Mouse (Mus musculus) WW6 (cell line): ENCODE data around the gene Srp68.

Experiments
- DNase-seq: peaks from one replicate; pipeline ENCODE4 v3.0.0-alpha.2; 2013; ENCODE audit warnings: low read depth, low spot score

Gene Srp68

DNA sequence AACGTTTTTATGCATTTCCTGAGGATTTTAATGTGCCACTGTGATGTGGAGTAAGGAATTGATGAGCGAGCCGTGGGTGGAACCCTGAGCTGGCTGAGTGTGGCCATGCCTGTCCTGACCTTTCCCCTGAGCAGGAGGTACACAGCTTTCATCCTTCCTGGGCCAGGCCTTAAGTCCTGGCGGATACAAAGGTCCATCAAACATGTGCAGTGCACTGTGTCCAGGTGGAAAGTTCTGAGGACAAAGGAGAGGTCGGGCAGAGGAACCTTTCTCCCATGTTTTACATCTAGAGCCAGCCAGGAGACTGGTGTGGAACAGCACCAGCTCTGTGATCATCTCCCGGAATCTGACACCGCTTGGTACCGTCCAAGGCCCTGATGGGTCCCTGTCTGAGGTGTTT lies 64.8 kb downstream of the Srp68 start:
- no peak for DNase-seq

DNA sequence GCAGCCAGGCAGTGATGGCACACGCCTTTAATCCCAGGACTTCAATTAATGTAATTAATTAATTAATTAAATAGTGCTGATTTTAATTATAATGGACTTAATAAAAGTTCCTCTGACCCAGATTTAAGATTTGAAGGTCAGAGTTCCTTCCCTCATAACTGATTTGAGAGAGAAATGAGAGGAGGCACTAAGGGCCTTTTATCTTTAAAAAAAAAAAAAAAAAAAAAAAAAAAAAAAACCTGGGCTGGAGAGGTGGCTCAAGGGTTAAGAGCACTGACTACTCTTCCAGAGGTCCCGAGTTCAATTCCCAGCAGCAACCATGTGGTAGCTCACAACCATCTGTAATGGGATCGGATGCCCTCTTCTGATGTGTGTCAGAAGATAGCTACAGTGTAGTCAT lies 65.4 kb downstream of the Srp68 start:
- DNase-seq = no peak

DNA sequence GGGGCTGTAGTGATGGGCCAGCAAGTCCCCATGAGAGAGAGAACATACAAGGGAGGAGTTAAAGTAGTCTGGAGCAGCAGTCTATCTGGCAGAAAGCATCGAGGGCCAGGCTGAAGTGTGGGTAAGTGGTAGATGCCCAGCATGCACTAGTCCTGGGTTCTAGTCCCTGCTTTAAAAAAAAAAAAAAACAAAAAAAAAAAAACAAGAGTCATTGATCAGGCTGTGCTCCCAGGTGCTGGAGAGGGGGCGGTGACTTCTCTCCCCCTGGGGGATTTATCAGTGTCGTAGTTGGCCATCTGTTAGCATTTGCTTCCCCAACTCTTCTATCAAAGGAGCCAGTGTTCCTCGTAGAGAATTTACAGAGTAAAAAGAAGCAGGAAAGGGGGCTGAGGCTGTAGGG lies 67.3 kb downstream of the Srp68 start:
- DNase-seq = no peak

DNA sequence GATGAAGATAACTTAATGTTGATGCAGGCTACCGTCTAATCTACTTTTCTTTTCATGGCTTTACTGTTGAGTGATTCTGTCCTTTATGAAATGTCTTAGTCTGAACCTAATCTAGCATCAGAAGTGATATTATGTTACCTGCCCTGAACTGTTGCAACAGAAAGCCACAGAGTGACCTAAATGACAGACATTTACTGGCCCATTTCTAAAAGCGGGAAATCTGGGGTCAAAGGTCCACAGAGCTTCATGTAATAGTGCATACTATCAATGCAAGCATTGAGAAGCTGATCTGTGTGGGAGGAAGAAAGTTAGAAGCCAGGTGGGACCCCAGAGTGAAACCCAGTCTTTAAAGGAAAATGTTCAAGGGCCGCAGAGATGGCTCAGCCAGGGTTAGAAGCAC lies 70.9 kb downstream of the Srp68 start:
- DNase-seq = no peak

DNA sequence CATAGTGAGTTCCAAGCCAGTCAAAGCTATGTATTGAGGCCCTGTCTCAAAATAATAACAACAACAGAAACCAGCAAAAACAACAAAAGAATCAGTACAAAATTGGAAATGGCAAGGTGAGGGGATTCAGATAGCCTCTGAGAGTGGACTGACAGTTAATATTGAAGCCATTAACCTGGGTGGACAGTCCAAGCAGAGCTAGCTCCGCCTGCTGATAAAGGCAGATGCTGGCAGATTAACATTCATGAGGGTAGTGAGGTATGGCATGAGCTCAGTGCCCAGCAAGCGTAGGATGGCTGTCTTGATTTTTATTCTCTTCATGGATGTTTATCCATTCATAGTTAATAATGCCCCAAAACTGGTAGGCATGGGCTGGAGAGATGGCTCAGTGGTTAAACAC lies 72.9 kb downstream of the Srp68 start:
- no peak for DNase-seq

DNA sequence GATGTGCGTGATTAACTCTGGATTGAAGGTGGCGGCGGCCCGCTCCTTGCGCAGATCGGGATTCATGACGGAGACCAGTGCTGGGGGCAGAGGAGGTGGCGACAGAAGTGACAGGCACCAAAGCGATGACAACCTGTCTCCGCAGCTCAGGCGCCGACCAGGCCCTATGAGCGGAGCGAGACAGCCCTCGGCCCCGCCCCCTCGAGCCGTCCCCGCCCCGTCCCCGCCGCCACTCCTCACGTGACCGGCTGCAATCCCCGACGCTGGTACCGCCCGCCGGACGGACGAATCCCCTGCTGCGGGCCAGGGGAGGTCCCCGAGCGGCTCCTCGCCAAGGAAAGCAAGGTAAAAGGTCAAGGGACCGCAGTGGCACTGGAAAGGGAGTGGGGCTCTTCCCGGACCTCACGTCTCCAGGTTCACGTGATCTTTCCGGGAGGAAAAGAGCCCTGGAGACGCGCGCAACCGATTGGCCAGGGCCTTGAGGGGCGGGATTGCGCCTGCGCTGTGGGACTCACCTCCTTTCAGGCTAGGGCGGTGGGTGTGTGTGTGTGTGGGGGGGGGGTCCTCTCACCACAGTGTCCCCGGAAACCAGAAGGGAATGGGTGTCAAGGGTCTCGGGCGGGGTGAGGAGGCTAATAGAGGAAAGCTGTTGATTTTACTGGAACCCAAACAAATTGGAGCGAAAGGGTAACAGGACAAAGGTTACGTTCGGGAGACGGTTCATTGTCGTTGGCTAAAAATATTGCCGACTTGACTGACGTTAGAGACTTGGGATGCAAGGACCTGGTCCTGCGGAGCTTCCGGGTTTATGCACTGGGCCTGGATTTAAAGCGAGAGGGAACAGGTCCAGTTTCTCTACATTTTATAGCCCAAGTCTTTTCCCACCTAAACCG lies 75.1 kb downstream of the Srp68 start, which contains the start of the genes Ten1 and Acox1:
Gene Ten1 (plus strand): TSS at position 217 of the 893 bp plus-strand sequence.
Gene Acox1 (minus strand): TSS at position 407 of the 893 bp plus-strand sequence.
- DNase-seq = peak; percentile 87

DNA sequence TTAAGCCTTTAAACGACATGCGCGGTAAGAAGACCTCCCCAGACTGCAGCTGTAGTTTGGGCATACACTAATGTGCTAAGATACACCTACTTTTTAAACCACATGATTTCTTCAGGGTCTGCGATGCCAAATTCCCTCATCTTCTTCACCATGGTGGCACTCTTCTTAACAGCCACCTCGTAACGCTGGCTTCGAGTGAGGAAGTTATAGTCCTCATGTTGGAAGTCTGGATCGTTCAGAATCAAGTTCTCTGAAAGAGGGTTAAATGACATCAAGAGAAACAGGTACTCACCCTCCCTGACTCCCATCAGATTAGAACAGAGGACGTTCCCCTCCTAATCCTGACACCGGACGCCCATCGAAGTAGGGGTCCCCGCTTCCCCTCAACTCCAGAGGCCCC lies 75.9 kb downstream of the Srp68 start:
- DNase-seq = no peak

DNA sequence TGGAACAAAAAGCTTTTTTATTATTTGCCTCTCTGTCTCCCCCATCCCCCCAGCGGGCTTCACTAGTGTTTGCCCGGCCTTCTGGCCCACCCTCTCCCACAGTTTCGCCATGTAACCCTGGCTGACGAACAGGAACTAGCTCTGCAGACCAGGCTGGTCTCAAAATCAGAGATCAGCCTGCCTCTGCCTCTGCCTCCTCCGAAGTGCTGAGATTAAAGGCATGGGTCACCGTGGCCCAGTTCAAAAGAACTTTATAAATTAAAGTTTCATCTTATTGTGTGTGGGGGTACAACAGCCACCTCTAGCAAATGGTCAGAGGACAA lies 76.5 kb downstream of the Srp68 start:
- no peak for DNase-seq

DNA sequence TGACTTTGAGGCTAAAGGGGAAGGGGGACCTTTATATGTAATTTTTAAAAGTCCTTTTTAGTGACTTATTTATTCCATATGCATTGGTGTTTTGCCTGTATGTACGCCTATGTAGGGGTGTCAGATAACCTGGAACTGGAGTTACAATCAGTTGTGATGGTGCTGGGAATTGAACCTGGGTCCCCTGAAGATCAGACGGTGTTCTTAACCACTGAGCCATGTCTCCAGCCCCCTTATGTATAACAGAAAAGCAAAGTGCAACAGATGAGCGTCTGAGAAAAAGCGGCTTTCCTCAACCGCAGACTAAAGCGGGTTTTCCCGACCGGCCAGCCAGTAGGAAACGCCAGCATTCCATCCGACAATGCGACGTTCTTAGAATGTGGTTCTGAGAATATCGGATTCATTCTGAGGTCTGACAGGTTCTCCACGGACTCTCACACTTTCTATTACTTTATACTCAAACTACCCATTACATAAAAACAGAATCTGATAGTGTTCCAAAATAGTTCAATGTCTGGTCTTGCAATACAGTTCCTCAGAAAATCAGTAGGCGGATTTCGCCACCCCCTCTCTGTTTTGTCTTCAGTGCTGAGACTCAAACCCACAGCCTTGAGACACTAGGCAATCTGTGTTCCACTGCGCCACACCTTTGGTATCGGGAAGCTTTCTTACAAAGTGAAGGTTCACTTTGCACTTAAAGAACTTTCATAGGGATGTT lies 77.0 kb downstream of the Srp68 start:
- DNase-seq = no peak

DNA sequence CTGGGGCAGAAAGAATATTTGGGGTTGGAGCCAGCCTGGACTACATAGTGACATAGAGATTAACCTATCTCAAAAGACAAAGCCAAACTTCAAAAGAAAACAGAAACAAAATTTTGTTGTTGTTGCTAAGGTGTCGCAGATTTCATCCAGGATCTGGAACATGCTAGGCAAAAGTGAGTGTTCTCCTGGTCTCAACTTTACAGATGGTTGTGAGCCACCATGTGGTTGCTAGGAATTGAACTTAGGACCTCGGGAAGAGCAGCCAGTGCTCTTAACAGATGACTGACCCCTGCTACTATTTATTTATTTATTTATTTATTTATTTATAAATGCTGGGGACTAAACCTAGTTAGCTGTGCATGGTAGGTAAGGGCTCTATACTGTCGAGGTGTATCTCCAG lies 77.7 kb downstream of the Srp68 start:
- no peak for DNase-seq

DNA sequence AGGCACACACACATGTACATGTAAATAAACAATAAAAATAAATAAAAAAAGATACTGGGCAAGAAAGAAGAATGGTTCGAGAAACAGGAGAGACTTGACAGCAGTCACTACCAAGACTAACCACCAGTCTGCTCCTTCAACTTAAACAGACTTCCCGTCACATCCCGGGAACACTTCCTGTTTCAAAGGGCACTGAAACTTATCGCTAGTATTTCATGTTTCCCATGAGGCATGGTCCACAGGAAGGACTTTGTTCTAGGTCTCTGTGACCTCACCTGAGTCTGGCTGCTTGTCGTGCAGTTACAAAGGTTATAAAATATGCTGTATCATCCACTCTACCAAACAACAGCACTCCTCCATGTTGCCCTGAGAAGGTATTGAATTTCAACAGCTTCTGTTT lies 78.8 kb downstream of the Srp68 start:
- DNase-seq = no peak
